Mouse (Mus musculus) forelimb bud, embryonic 11.5 days (tissue): Measurements from ENCODE around the gene Serinc2.

Experiments used
- DNase-seq: peaks from one replicate; pipeline ENCODE4 v3.0.0-alpha.2; 2012; ENCODE audit warnings: low read depth, low spot score

The Serinc2 gene

GRCm38 (mm10) chr4:130279105-130279504 is at the start of gene Serinc2:
Gene Serinc2 (minus strand): TSS chr4:130279205.
- DNase-seq = no peak

- DNase-seq = no peak
These were observed 48.4 kb upstream of the Serinc2 start for GRCm38 (mm10) chr4:130327366-130327765.

GRCm38 (mm10) chr4:130325446-130325845 is 46.4 kb upstream of the Serinc2 start:
- no peak for DNase-seq

- DNase-seq = no peak
These were observed 44.6 kb upstream of the Serinc2 start for GRCm38 (mm10) chr4:130323607-130324006.

GRCm38 (mm10) chr4:130323165-130323564 is 44.2 kb upstream of the Serinc2 start:
- no peak for DNase-seq

- DNase-seq = no peak
These were observed 43.6 kb upstream of the Serinc2 start for GRCm38 (mm10) chr4:130322567-130322966.

- no peak for DNase-seq
These were observed 42.6 kb upstream of the Serinc2 start for GRCm38 (mm10) chr4:130321640-130322039.

GRCm38 (mm10) chr4:130319564-130319963 is 40.6 kb upstream of the Serinc2 start:
- no peak for DNase-seq

- DNase-seq = no peak
These were observed 39.1 kb upstream of the Serinc2 start for GRCm38 (mm10) chr4:130318122-130318521.

GRCm38 (mm10) chr4:130316691-130317090 is 37.7 kb upstream of the Serinc2 start:
- no peak for DNase-seq

- no peak for DNase-seq
These were observed 36.9 kb upstream of the Serinc2 start for GRCm38 (mm10) chr4:130315771-130316527.

GRCm38 (mm10) chr4:130313552-130313951 is 34.5 kb upstream of the Serinc2 start:
- no peak for DNase-seq

- no peak for DNase-seq
These were observed 33.5 kb upstream of the Serinc2 start for GRCm38 (mm10) chr4:130312526-130312925.

GRCm38 (mm10) chr4:130309254-130309653 is 30.2 kb upstream of the Serinc2 start:
- no peak for DNase-seq

- peak; percentile 40 for DNase-seq
These were observed 29.5 kb upstream of the Serinc2 start, which contains the start of the genes Fabp3 and Gm10570 for GRCm38 (mm10) chr4:130308231-130309081. Gene Fabp3 (plus strand): TSS chr4:130308595. Gene Gm10570 (minus strand): TSS chr4:130308674.

GRCm38 (mm10) chr4:130307851-130308230 is 28.8 kb upstream of the Serinc2 start:
- peak; percentile 57 for DNase-seq

GRCm38 (mm10) chr4:130306796-130307630 is 28.0 kb upstream of the Serinc2 start:
- no peak for DNase-seq

GRCm38 (mm10) chr4:130304746-130305145 is 25.7 kb upstream of the Serinc2 start:
- DNase-seq = no peak

GRCm38 (mm10) chr4:130302285-130302870 is 23.4 kb upstream of the Serinc2 start:
- DNase-seq = no peak

- no peak for DNase-seq
These were observed 20.6 kb upstream of the Serinc2 start for GRCm38 (mm10) chr4:130299629-130300018.

GRCm38 (mm10) chr4:130298877-130299628 is 20.0 kb upstream of the Serinc2 start:
- no peak for DNase-seq
